Comparison of ENCODE assay signal across 8 mouse cellular contexts in genomic region chr12:79297884-79298636, GRCm38 (mm10). TPM values are rescaled to one million over a fixed set of nuclear protein-coding genes. Genes with fewer than 3 reads are reported as not detected.
DNase-seq lines count a peak whose midpoint lies in the region; ATAC-seq and TF ChIP-seq lines count a peak whose summit lies in the region.

No protein-coding gene starts in this region.

- H3K4me1 ChIP-seq in heart, embryonic 10.5 days, result peaks cover 8% of the 10 kb centered on the region
- peaks cover 27% of the 10 kb centered on the region for H3K4me1 ChIP-seq in G1E (ENCODE audit: insufficient read depth, low read depth, low read length)
- peaks cover 14% of the 10 kb centered on the region for H3K4me1 ChIP-seq in hindbrain, embryonic 12.5 days
- peaks cover 19% of the 10 kb centered on the region for H3K4me1 ChIP-seq in midbrain, embryonic 10.5 days

- 16% methylated on average over 15 of the region's 15 CpGs for WGBS in heart, embryonic 10.5 days
- 18% methylated on average over 15 of the region's 15 CpGs for WGBS in hindbrain, embryonic 12.5 days
- WGBS in midbrain, embryonic 10.5 days, result 19% methylated on average over 15 of the region's 15 CpGs

- ATAC-seq in G1E (ENCODE audit: extremely low read depth, insufficient number of reproducible peaks, low FRiP score, poor library complexity, severe bottlenecking), result no peak
- ATAC-seq in hindbrain, embryonic 12.5 days (ENCODE audit: low FRiP score), result no peak
- ATAC-seq in frontal cortex, adult (ENCODE audit: low TSS enrichment), result no peak

- H3K4me3 ChIP-seq in heart, embryonic 10.5 days, result peak overlapping the region; percentile 73
- peak overlapping the region; percentile 75 for H3K4me3 ChIP-seq in G1E (ENCODE audit: low read depth, low read length)
- H3K4me3 ChIP-seq in hindbrain, embryonic 12.5 days, result peak overlapping the region; percentile 60
- H3K4me3 ChIP-seq in midbrain, embryonic 10.5 days, result peak overlapping the region; percentile 78

- DNase-seq in heart, embryonic 10.5 days (ENCODE audit: low spot score), result no peak
- DNase-seq in heart, postnatal 36 days, result no peak
- DNase-seq in G1E (ENCODE audit: low spot score), result no peak
- no peak for DNase-seq in midbrain, embryonic 10.5 days (ENCODE audit: low spot score)
- DNase-seq in adrenal gland, adult (ENCODE audit: inconsistent age in 2 of 2, low spot score in 1 of 2), result no peak
- no peak for DNase-seq in frontal cortex, postnatal 14 days (ENCODE audit: low spot score in 2 of 2)

- H3K27ac ChIP-seq in heart, embryonic 10.5 days, result peak overlapping the region; percentile 89; the same call in 1 of the 2 replicates
- no peak overlapping the region for H3K27ac ChIP-seq in hindbrain, embryonic 12.5 days
- peak overlapping the region; percentile 83; the same call in 1 of the 2 replicates for H3K27ac ChIP-seq in midbrain, embryonic 10.5 days (replicated peaks)

- H3K27me3 ChIP-seq in heart, embryonic 10.5 days (ENCODE audit: insufficient read depth, poor library complexity, severe bottlenecking), result no peaks in the 10 kb centered on the region
- H3K27me3 ChIP-seq in G1E (ENCODE audit: insufficient read depth, low read length), result no peaks in the 10 kb centered on the region
- H3K27me3 ChIP-seq in hindbrain, embryonic 12.5 days, result no peaks in the 10 kb centered on the region
- no peaks in the 10 kb centered on the region for H3K27me3 ChIP-seq in midbrain, embryonic 10.5 days (ENCODE audit: low read depth, poor library complexity, severe bottlenecking)

- 0 out of 2 replicates have a peak, but pooled peaks cover 2% of the 10 kb centered on the region for H3K36me3 ChIP-seq in heart, embryonic 10.5 days
- H3K36me3 ChIP-seq in G1E (replicated peaks), result peaks cover 39% of the 10 kb centered on the region
- no peaks in the 10 kb centered on the region for H3K36me3 ChIP-seq in hindbrain, embryonic 12.5 days
- H3K36me3 ChIP-seq in midbrain, embryonic 10.5 days, result 0 out of 2 replicates have a peak, but pooled peaks cover 8% of the 10 kb centered on the region

- intact Hi-C loops in heart, postnatal 36 days (cut with DNase I), result loop anchor here (10.0 kb wide), 1 partner anchor 1657 kb away; no protein-coding TSS in a partner anchor

- H3K4me2 ChIP-seq in hindbrain, embryonic 12.5 days (replicated peaks), result peak overlapping the region; percentile 76

- TF ChIP-seq CTCF in G1E (IDR thresholded peaks at IDR 0.05; ENCODE audit: low read depth, low read length), result no peak

- no peaks in the 10 kb centered on the region for H3K9me3 ChIP-seq in heart, embryonic 10.5 days
- no peaks in the 10 kb centered on the region for H3K9me3 ChIP-seq in G1E (replicated peaks)
- no peaks in the 10 kb centered on the region for H3K9me3 ChIP-seq in hindbrain, embryonic 12.5 days (replicated peaks)
- H3K9me3 ChIP-seq in midbrain, embryonic 10.5 days (replicated peaks), result no peaks in the 10 kb centered on the region

- H3K9ac ChIP-seq in hindbrain, embryonic 12.5 days, result peak overlapping the region; percentile 42; the same call in 1 of the 2 replicates

RNA-seq across cellular contexts. Expression of gene Rad51b, which starts 1.0 kb away (rescaled TPM):
- polyA plus RNA-seq in heart, embryonic 10.5 days (2016; fragmentation: Nextera tagmentation; extraction: Ambion mirVana), result 5.1 and 6.6 TPM in 2 replicates
- under 1 TPM; 0.53 to 0.60 TPM for total RNA-seq in heart, postnatal 36 days (2021)
- total RNA-seq in G1E (2014; fragmentation: Nextera tagmentation) (45.5 and 47.7 TPM in 2 replicates), G1E (2017) (19.4 and 22.0 TPM in 2 replicates)
- 1.2 and 1.6 TPM in 2 replicates for polyA plus RNA-seq in G1E (2012)
- polyA plus RNA-seq in hindbrain, embryonic 12.5 days (2016; fragmentation: Nextera tagmentation; extraction: Ambion mirVana), result 4.3 and 5.2 TPM in 2 replicates
- polyA plus RNA-seq in midbrain, embryonic 10.5 days (2016; fragmentation: Nextera tagmentation; extraction: Ambion mirVana), result 7.8 and 8.5 TPM in 2 replicates

RNA-seq across cellular contexts. Expression of gene Zfyve26, which starts 2.0 kb away (rescaled TPM):
- polyA plus RNA-seq in heart, embryonic 10.5 days (2016; fragmentation: Nextera tagmentation; extraction: Ambion mirVana), result 12.4 and 12.5 TPM in 2 replicates
- 10 to 100 TPM; 14.2 to 17.6 TPM for total RNA-seq in heart, postnatal 36 days (2021)
- 79.0 and 93.5 TPM in 2 replicates for total RNA-seq in G1E (2014; fragmentation: Nextera tagmentation)
- 45.6 and 52.3 TPM in 2 replicates for total RNA-seq in G1E (2017)
- polyA plus RNA-seq in G1E (2012), result 5.7 and 9.6 TPM in 2 replicates
- 15.0 and 15.8 TPM in 2 replicates for polyA plus RNA-seq in hindbrain, embryonic 12.5 days (2016; fragmentation: Nextera tagmentation; extraction: Ambion mirVana)
- 13.1 and 15.1 TPM in 2 replicates for polyA plus RNA-seq in midbrain, embryonic 10.5 days (2016; fragmentation: Nextera tagmentation; extraction: Ambion mirVana)
